Mouse (Mus musculus) lung, embryonic 14.5 days (tissue): Measurements from ENCODE around the gene Nell1. TPM values are rescaled to one million over a fixed set of nuclear protein-coding genes. Genes with fewer than 3 reads are reported as not detected.

Source experiments
- ATAC-seq: fragments of 200-750 bp; cut with Nextera tagmentation; 2 replicates; pipeline ENCODE4 v1.8.0; 2017; ENCODE audit warnings: mild to moderate bottlenecking, moderate TSS enrichment, moderate library complexity; ENCODE audit not compliant: insufficient read depth
- DNase-seq: peaks from one replicate; pipeline ENCODE4 v3.0.0-alpha.2; 2015
- H3K27ac ChIP-seq: fragments of 300-500 bp; sonication (generic); 2 replicates; pipeline ENCODE4 v1.5.1; 2014; ENCODE audit warnings: low read depth, mild to moderate bottlenecking, moderate library complexity
- H3K27me3 ChIP-seq: fragments of 300-500 bp; sonication (generic); 2 replicates; pipeline ENCODE4 v1.6.1; 2014; ENCODE audit warnings: low read length, control low read depth; ENCODE audit not compliant: insufficient read depth
- H3K36me3 ChIP-seq: fragments of 300-500 bp; sonication (generic); 2 replicates; pipeline ENCODE4 v1.6.1; 2014; ENCODE audit warnings: control low read depth; ENCODE audit not compliant: insufficient read depth
- H3K4me1 ChIP-seq: fragments of 300-500 bp; sonication (generic); 2 replicates; pipeline ENCODE4 v1.6.1; 2014; ENCODE audit warnings: antibody characterized with exemption, control low read depth; ENCODE audit not compliant: insufficient read depth
- H3K4me2 ChIP-seq: fragments of 300-500 bp; sonication (generic); 2 replicates; pipeline ENCODE4 v1.6.1; 2014; ENCODE audit warnings: mild to moderate bottlenecking
- H3K4me3 ChIP-seq: fragments of 300-500 bp; sonication (generic); 2 replicates; pipeline ENCODE4 v1.5.1; 2014; ENCODE audit warnings: low read depth, low read length
- H3K9ac ChIP-seq: fragments of 300-500 bp; sonication (generic); 2 replicates; pipeline ENCODE4 v1.6.1; 2014
- H3K9me3 ChIP-seq: fragments of 300-500 bp; sonication (generic); 2 replicates; pipeline ENCODE4 v1.6.1; 2016; ENCODE audit warnings: low read depth, low read length, control low read depth
- CTCF ChIP-seq: IDR thresholded peaks from 2 replicates; pipeline ENCODE4 v1.5.1; 2016; ENCODE audit warnings: antibody characterized with exemption, low read depth
- WGBS: fragments of 180-500 bp; shearing (Covaris S2); extraction: QIAGEN DNeasy Blood & Tissue Kit; methylation state at CpG from one replicate; pipeline ENCODE4 v1.1.7; 2014; 5-methylcytosine and 5-hydroxymethylcytosine counted together
- polyA plus RNA-seq: library from polyadenylated mRNA; unstranded; fragments of >200 nt; fragmentation: Nextera tagmentation; extraction: Ambion mirVana; gene quantifications from 2 replicates; pipeline ENCODE4 v1.2.1, GENCODE M21; 2014

The Nell1 gene
- polyA plus RNA-seq, 1 experiment from 2014 or later: 2.8 TPM

GRCm38 (mm10) chr7:50149326-50149725 lies 174.7 kb downstream of the Nell1 start:
- Histone ChIP-seq H3K4me3 (no peak overlapping the region), H3K9me3 (no peaks in the 10 kb centered on the region), H3K27me3 (no peaks in the 10 kb centered on the region), H3K4me1 (no peaks in the 10 kb centered on the region), H3K36me3 (no peaks in the 10 kb centered on the region), H3K4me2 (no peak overlapping the region), H3K27ac (no peak overlapping the region), H3K9ac (no peak overlapping the region)
- 89% methylated on average over 7 of the region's 7 CpGs for WGBS
- no peak for TF ChIP-seq CTCF
- peak; percentile 88 for DNase-seq
- ATAC-seq: no peak

DNA sequence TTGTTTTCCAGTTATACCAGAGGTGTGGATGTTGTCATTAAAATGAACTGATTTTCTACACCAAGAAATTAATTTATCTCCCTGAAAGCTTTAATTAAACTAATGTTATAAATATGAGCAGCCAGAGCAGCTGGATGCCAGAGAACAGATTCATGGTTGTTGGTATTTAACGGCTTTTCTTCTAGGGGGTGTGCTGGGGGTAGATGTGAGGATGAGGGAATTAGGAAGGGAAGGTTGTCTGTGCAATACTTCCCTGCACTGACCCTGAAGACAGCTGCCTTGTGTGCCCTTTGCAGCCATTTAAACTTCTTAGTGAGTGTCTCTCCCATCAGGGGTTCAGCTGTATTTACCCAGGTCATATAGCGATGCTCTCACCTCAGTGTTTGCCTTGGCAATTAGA lies 176.2 kb downstream of the Nell1 start:
- Histone ChIP-seq H3K9ac (no peak overlapping the region), H3K27ac (no peak overlapping the region), H3K27me3 (no peaks in the 10 kb centered on the region), H3K4me2 (no peak overlapping the region), H3K9me3 (no peaks in the 10 kb centered on the region), H3K36me3 (no peaks in the 10 kb centered on the region), H3K4me3 (no peak overlapping the region), H3K4me1 (no peaks in the 10 kb centered on the region)
- no peak for TF ChIP-seq CTCF
- 70% methylated on average over 2 of the region's 2 CpGs for WGBS
- no peak for DNase-seq
- ATAC-seq: no peak

GRCm38 (mm10) chr7:50153618-50154017 lies 179.0 kb downstream of the Nell1 start:
- no peaks in the 10 kb centered on the region for H3K9me3 ChIP-seq
- no peaks in the 10 kb centered on the region for H3K4me1 ChIP-seq
- ATAC-seq (peak; percentile 41; the same call in 1 of the 2 replicates), DNase-seq (peak; percentile 53)
- WGBS: 43% methylated on average over 2 of the region's 2 CpGs
- H3K9ac ChIP-seq: no peak overlapping the region
- no peak for TF ChIP-seq CTCF
- no peak overlapping the region for H3K4me2 ChIP-seq
- no peak overlapping the region for H3K27ac ChIP-seq
- no peak overlapping the region for H3K4me3 ChIP-seq
- no peaks in the 10 kb centered on the region for H3K36me3 ChIP-seq
- H3K27me3 ChIP-seq: no peaks in the 10 kb centered on the region

GRCm38 (mm10) chr7:50162602-50163001 lies 187.9 kb downstream of the Nell1 start:
- H3K4me2 ChIP-seq: no peak overlapping the region
- H3K9me3 ChIP-seq: no peaks in the 10 kb centered on the region
- TF ChIP-seq CTCF: no peak
- no peak overlapping the region for H3K9ac ChIP-seq
- no peaks in the 10 kb centered on the region for H3K27me3 ChIP-seq
- no peak overlapping the region for H3K4me3 ChIP-seq
- no peaks in the 10 kb centered on the region for H3K36me3 ChIP-seq
- WGBS: 50% methylated on average over 5 of the region's 5 CpGs
- DNase-seq (peak; percentile 6), ATAC-seq (no peak)
- H3K27ac ChIP-seq: no peak overlapping the region; the same call in 1 of the 2 replicates
- no peaks in the 10 kb centered on the region for H3K4me1 ChIP-seq

DNA sequence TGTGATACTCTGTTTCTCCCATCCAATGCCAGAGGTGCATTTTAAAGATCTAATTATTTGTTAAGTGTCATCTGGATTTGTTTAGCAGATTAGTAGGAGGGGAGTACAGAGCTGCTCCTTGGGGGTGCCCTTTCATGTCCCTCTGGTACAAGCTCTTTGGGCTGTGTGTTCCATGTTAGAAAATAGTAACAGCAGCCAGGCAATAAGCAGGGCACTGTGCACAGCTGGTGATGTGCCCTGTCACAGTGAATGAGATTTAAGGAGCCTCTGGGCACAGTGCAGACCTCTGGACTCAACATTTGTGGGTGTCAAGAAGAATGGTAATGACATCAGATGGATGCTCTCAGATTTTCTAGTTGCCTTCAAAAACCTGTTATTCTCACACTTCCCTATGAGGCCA lies 194.1 kb downstream of the Nell1 start:
- H3K4me1 ChIP-seq: no peaks in the 10 kb centered on the region
- ATAC-seq (no peak), DNase-seq (no peak)
- H3K4me3 ChIP-seq: no peak overlapping the region
- no peaks in the 10 kb centered on the region for H3K27me3 ChIP-seq
- no peak overlapping the region for H3K4me2 ChIP-seq
- no peaks in the 10 kb centered on the region for H3K36me3 ChIP-seq
- H3K9me3 ChIP-seq: no peaks in the 10 kb centered on the region
- H3K9ac ChIP-seq: no peak overlapping the region
- H3K27ac ChIP-seq: no peak overlapping the region
- TF ChIP-seq CTCF: no peak

DNA sequence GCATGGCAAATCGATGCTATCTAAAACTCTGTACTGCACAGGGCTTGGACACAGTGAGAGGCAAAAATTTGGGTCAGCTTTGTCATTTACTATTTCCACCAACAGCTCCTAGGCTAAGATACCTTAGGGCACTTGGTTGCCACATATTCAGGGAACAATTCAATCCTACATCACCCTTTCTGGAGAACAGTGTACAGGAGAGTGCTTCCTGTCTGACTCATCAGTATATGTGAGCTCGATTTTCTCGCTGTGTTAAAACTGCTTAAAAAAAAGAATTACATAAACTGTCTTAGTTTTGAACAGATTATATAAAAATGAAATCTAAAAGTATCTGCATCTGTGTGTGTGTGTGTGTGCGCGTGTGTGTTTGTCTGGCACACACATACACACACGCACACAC lies 211.6 kb downstream of the Nell1 start:
- no peak for ATAC-seq

GRCm38 (mm10) chr7:50193955-50194354 lies 219.3 kb downstream of the Nell1 start:
- Histone ChIP-seq H3K4me2 (no peak overlapping the region), H3K36me3 (no peaks in the 10 kb centered on the region), H3K9ac (no peak overlapping the region), H3K27ac (no peak overlapping the region), H3K4me3 (no peak overlapping the region), H3K9me3 (no peaks in the 10 kb centered on the region), H3K4me1 (no peaks in the 10 kb centered on the region), H3K27me3 (peaks cover 12% of the 10 kb centered on the region; the same call in 1 of the 2 replicates)
- TF ChIP-seq CTCF: no peak
- no peak for DNase-seq
- 87% methylated on average over 7 of the region's 7 CpGs for WGBS
- no peak for ATAC-seq

More for the DNA sequence above, 211.6 kb downstream of the Nell1 start:
- H3K4me1 ChIP-seq: no peaks in the 10 kb centered on the region
- TF ChIP-seq CTCF: no peak
- no peaks in the 10 kb centered on the region for H3K36me3 ChIP-seq
- 85% methylated on average over 6 of the region's 6 CpGs for WGBS
- H3K9me3 ChIP-seq: no peaks in the 10 kb centered on the region
- H3K27ac ChIP-seq: no peak overlapping the region
- DNase-seq: no peak
- H3K27me3 ChIP-seq: 0 out of 2 replicates have a peak, but pooled peaks cover 3% of the 10 kb centered on the region
- no peak overlapping the region for H3K4me2 ChIP-seq
- H3K4me3 ChIP-seq: no peak overlapping the region
- H3K9ac ChIP-seq: no peak overlapping the region

DNA sequence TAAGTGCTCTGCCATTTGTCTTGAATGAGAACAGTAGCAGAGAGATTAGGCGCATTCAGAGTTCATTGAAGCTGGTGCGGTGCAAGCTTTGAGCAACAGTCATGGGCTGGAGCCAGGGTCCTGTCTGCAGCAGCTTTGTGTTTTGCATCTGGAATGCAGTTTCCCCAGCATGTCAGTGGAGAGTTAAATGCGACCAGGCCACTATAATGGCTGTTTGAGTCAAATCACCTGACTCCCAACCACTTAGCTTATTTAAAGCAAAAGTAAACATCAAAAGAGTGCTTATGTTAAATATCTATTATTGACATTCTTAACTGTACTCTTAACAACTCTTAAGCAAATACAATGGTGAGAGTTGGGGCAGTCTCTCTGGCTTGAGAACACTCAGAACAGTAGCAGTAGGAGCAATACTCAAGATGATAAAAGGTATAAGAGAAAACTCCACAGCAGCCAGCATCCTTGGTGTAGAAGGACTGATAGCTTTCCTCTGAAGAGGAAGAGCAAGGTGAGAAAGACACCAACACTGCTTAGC lies 220.5 kb downstream of the Nell1 start:
- H3K36me3 ChIP-seq: no peaks in the 10 kb centered on the region
- no peaks in the 10 kb centered on the region for H3K9me3 ChIP-seq
- H3K4me1 ChIP-seq: no peaks in the 10 kb centered on the region
- H3K9ac ChIP-seq: no peak overlapping the region
- no peak for TF ChIP-seq CTCF
- H3K27me3 ChIP-seq: peaks cover 12% of the 10 kb centered on the region; the same call in 1 of the 2 replicates
- 44% methylated on average over 3 of the region's 3 CpGs for WGBS
- no peak overlapping the region for H3K27ac ChIP-seq
- DNase-seq (peak; percentile 44), ATAC-seq (peak; percentile 90)
- H3K4me2 ChIP-seq: no peak overlapping the region
- no peak overlapping the region for H3K4me3 ChIP-seq
